Mouse (Mus musculus) liver, embryonic 14.5 days (tissue): ENCODE measurements around the gene Jsrp1. TPM values are rescaled to one million over a fixed set of nuclear protein-coding genes. Genes with fewer than 3 reads are reported as not detected.
A peak's percentile ranks its signal among the peaks of the same experiment; 100 is the strongest.

ENCODE experiments used
- ATAC-seq: fragments of 200-750 bp; cut with Nextera tagmentation; 2 replicates; pipeline ENCODE4 v1.8.0; 2017; ENCODE audit warnings: moderate number of reproducible peaks, mild to moderate bottlenecking, moderate library complexity; ENCODE audit not compliant: insufficient read depth
- DNase-seq, 3 experiments: peaks; one replicate each; pipeline ENCODE4 v3.0.0-alpha.2; 2012 to 2013; ENCODE audit warnings: low read depth in 3 of 3, low spot score in 3 of 3
- H3K27ac ChIP-seq: fragments of 300-500 bp; sonication (generic); 2 replicates; pipeline ENCODE4 v1.5.1; 2014; ENCODE audit warnings: moderate library complexity, mild to moderate bottlenecking, control low read depth, inconsistent platforms
- H3K27me3 ChIP-seq: fragments of 300-500 bp; sonication (generic); 2 replicates; pipeline ENCODE4 v1.6.1; 2014; ENCODE audit warnings: mild to moderate bottlenecking, low read length, moderate library complexity; ENCODE audit not compliant: control insufficient read depth, insufficient read depth
- H3K36me3 ChIP-seq: fragments of 300-500 bp; sonication (generic); replicated peaks from 2 replicates; pipeline ENCODE4 v1.6.1; 2014; ENCODE audit warnings: low read depth; ENCODE audit not compliant: control insufficient read depth, insufficient read depth
- H3K4me1 ChIP-seq, 2 experiments: fragments of 200-500 bp in 1 of 2; fragments of 300-500 bp in 1 of 2; sonication (generic) in 1 of 2; replicated peaks; 2 replicates each; pipeline ENCODE4 v1.6.1; 2012 to 2014; ENCODE audit warnings: antibody characterized with exemption in 1 of 2, inconsistent platforms in 1 of 2, low read length in 1 of 2; ENCODE audit not compliant: control insufficient read depth in 2 of 2, insufficient read depth in 2 of 2
- H3K4me2 ChIP-seq: fragments of 300-500 bp; sonication (generic); 2 replicates; pipeline ENCODE4 v1.6.1; 2014; ENCODE audit warnings: low read depth, mild to moderate bottlenecking, control low read depth, moderate library complexity
- H3K4me3 ChIP-seq, 2 experiments: fragments of 200-500 bp in 1 of 2; fragments of 300-500 bp in 1 of 2; sonication (generic) in 1 of 2; 2 replicates each; pipeline ENCODE4 v1.5.1; 2012 to 2014; ENCODE audit warnings: low read depth in 2 of 2, low read length in 2 of 2, mild to moderate bottlenecking in 2 of 2, control low read depth in 1 of 2, inconsistent platforms in 1 of 2, moderate library complexity in 1 of 2; ENCODE audit not compliant: insufficient read depth in 1 of 2
- H3K9ac ChIP-seq: fragments of 300-500 bp; sonication (generic); replicated peaks from 2 replicates; pipeline ENCODE4 v1.6.1; 2014; ENCODE audit warnings: mild to moderate bottlenecking, control low read depth, moderate library complexity
- H3K9me3 ChIP-seq: fragments of 300-500 bp; sonication (generic); 2 replicates; pipeline ENCODE4 v1.6.1; 2016; ENCODE audit warnings: low read length, mixed read lengths; ENCODE audit not compliant: control insufficient read depth
- CTCF ChIP-seq: IDR thresholded peaks from 2 replicates; pipeline ENCODE4 v1.5.1; 2016; ENCODE audit warnings: antibody characterized with exemption, low read depth, control low read depth
- EP300 ChIP-seq: IDR thresholded peaks from 2 replicates; pipeline ENCODE4 v1.6.1; 2016; ENCODE audit warnings: antibody characterized with exemption, low read depth
- WGBS: fragments of 180-500 bp; shearing (Covaris S2); extraction: QIAGEN DNeasy Blood & Tissue Kit; methylation state at CpG from one replicate; pipeline ENCODE4 v1.1.7; 2014; ENCODE audit not compliant: insufficient replicate concordance; 5-methylcytosine and 5-hydroxymethylcytosine counted together
- polyA plus RNA-seq, 2 experiments: library from polyadenylated mRNA; depleted of rRNA in 1 of 2; stranded (reverse) in 1 of 2; unstranded in 1 of 2; fragments of >200 nt; fragmentation: Nextera tagmentation in 1 of 2; extraction: Ambion mirVana in 1 of 2; gene quantifications; 2 replicates each; pipeline versions ENCODE4 v1.2.1 to v1.2.3; 2012 to 2014

Gene Jsrp1
- polyA plus RNA-seq, 2 experiments, result not detected

DNA sequence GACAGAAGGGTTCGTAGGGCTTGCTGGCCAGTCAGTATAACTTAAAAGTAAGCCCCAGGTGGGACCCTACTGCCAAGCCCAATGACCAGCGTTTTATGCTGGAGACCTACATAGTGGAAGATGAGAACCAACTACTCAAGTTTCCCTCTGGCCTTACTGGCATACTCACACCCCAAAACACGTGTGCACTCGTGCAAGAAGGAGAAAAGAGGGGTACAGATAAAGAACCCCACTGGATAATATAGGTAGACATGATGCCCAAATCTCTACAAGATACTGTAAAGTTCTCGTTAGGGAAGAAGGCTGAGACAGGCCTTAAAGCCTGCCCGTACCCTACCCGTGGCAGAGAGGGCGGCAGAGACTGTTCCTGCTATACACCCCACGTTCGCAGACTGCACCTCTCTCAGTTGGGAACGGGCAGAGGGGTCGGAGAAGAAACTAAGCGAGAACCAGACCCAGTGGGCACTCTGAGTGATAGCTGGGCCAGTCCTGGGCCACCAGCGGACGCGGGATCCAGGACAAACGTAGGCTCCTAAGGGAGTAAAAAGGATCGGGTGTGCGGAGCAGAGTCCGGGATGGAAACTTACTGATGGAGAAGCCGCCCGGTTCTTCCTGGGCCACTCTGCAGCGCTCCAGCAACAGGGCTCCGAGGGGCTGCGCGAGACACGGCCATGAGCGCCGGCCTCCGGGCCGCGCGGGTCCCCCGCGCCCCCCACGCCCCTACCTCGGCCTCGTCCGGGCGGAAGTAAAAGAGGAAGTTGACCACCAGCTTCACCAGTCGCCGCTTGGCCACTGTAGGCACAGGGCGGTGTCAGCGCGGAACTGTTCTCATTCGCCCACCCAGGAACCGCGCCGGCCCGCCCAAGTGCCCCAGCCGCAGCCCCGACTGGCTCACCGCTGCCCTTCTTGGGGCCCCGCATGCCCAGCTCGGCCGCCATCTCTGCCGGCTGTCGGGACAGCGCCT lies 15.8 kb downstream of the Jsrp1 start:
- DNase-seq, result peak; percentile 17 to 56 (median 37)
- Histone ChIP-seq H3K27me3 (no peaks in the 10 kb centered on the region), H3K27ac (peak overlapping the region; percentile 75), H3K4me3 (peak overlapping the region; percentile 82 to 94), H3K4me1 (peaks cover 14 to 15% of the 10 kb centered on the region in 2 experiments), H3K36me3 (peaks cover 30% of the 10 kb centered on the region), H3K9me3 (no peaks in the 10 kb centered on the region), H3K4me2 (peak overlapping the region; percentile 97), H3K9ac (peak overlapping the region; percentile 81)
- WGBS, result 2% methylated on average over 58 of the region's 59 CpGs
- ATAC-seq, result peak; percentile 61
- TF ChIP-seq CTCF (0 out of 2 replicates have a peak, but pooled peaks have one; percentile 4), EP300 (no peak)

DNA sequence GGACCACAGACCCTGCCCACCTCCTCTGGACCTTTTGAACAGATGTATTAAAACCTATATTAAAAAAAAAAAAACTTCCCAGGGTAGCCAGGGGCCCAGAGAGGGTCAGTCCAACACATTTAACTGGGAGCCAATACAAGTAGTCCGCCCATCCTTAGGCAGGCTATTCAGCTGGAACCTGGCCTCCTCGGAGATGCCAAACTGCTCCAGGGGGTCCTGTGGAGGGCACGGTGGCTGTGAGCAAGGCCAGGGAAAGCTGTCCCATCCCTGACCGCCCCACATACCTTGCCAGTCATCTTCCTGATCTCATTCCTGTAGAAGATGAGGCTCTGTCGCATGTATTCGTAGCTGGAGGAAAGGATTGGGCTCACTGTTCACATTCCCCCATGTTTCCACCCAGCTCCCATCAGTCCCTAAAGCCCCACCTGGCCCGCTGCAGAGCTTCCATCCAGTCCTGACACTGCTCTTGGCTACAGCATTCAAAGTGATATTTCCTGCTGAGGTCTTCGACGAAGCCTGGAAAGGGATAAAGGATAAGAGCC lies 16.9 kb downstream of the Jsrp1 start:
- Histone ChIP-seq H3K4me2 (peak overlapping the region; percentile 97), H3K27me3 (no peaks in the 10 kb centered on the region), H3K27ac (no peak overlapping the region), H3K4me1 (peaks cover 14 to 15% of the 10 kb centered on the region in 2 experiments), H3K36me3 (peaks cover 21% of the 10 kb centered on the region), H3K9ac (peak overlapping the region; percentile 81), H3K4me3 (peak overlapping the region; percentile 82 to 94; a peak in 3 of 4 replicates), H3K9me3 (no peaks in the 10 kb centered on the region)
- TF ChIP-seq EP300, result no peak
- no peak for TF ChIP-seq CTCF
- DNase-seq, result no peak
- ATAC-seq, result no peak
- WGBS, result 78% methylated on average over 9 of the region's 9 CpGs

DNA sequence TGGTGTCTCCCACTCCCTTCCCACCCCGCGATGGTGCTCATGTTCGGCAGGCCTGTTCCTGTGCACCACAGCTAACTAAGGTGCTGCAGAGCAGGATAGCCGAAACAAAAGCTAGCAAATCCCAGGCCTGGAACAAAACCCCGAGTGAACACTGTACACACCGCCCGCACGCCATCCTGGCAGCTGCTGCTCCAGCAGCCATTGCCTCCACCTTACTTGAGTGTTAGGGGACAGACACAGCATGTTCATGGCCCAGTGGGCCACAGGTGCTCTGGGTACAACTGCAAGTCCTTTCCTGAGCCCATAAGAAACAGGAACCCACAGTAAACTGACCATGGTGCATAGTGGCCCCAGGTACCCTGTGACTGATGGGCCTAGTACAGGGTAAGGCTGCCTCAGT lies 18.5 kb downstream of the Jsrp1 start:
- 87% methylated on average over 8 of the region's 8 CpGs for WGBS
- H3K9ac ChIP-seq, result no peak overlapping the region
- DNase-seq (no peak), ATAC-seq (no peak)
- H3K27me3 ChIP-seq, result no peaks in the 10 kb centered on the region
- H3K36me3 ChIP-seq, result peaks cover 20% of the 10 kb centered on the region
- H3K4me3 ChIP-seq, result no peak overlapping the region
- no peak overlapping the region for H3K4me2 ChIP-seq
- H3K27ac ChIP-seq, result no peak overlapping the region
- TF ChIP-seq EP300 (no peak), CTCF (no peak)
- no peaks in the 10 kb centered on the region for H3K9me3 ChIP-seq
- H3K4me1 ChIP-seq, result peaks cover 10% of the 10 kb centered on the region in 2 experiments

DNA sequence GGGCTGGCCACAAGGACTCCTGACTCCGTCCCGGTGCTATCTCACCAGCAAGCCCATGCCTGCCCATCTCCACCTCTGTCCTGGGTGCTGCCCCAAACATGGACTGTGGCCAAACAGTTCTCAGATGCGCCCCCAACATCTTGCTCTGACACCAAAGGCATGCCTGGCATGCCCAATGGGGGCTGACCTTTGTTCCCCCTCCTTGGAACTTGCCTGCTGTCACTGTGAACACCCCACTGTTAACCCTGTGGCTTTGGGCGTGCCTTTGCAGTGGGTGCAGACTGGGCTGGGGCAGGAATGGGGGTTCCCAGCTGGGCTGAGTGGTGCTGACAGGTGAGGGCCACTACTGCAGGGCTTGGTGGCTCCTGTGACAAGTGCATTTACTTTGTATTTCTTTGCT lies 19.5 kb downstream of the Jsrp1 start:
- H3K36me3 ChIP-seq, result peaks cover 29% of the 10 kb centered on the region
- no peak for TF ChIP-seq CTCF
- no peak for TF ChIP-seq EP300
- H3K9me3 ChIP-seq, result no peaks in the 10 kb centered on the region
- H3K27ac ChIP-seq, result no peak overlapping the region
- peaks cover 5 to 8% of the 10 kb centered on the region in 2 experiments for H3K4me1 ChIP-seq
- WGBS, result 81% methylated on average over 4 of the region's 4 CpGs
- H3K9ac ChIP-seq, result no peak overlapping the region
- no peak overlapping the region for H3K4me3 ChIP-seq
- H3K4me2 ChIP-seq, result no peak overlapping the region
- DNase-seq (no peak), ATAC-seq (no peak)
- H3K27me3 ChIP-seq, result no peaks in the 10 kb centered on the region
